Mouse (Mus musculus) brain, embryonic 14.5 days (tissue): ENCODE measurements around the gene Zyx. TPM values are rescaled to one million over a fixed set of nuclear protein-coding genes. Genes with fewer than 3 reads are reported as not detected.

Source experiments
- DNase-seq: peaks from one replicate; pipeline ENCODE4 v3.0.0-alpha.2; 2011; ENCODE audit warnings: low read depth
- CTCF ChIP-seq: fragments of 200-500 bp; IDR thresholded peaks from 2 replicates; pipeline ENCODE4 v1.5.1; 2012; ENCODE audit warnings: inconsistent platforms, mild to moderate bottlenecking, moderate library complexity, borderline replicate concordance; ENCODE audit not compliant: insufficient read depth, insufficient read length; ENCODE audit errors: extremely low read depth
- POLR2A ChIP-seq: fragments of 200-500 bp; IDR thresholded peaks from 2 replicates; pipeline ENCODE4 v1.6.1; 2012; ENCODE audit warnings: mild to moderate bottlenecking, inconsistent platforms, borderline replicate concordance; ENCODE audit not compliant: poor library complexity, insufficient read depth, insufficient read length, severe bottlenecking; ENCODE audit errors: extremely low read depth
- polyA plus RNA-seq: library from polyadenylated mRNA; depleted of rRNA; stranded (reverse); fragments of >200 nt; gene quantifications from 2 replicates; pipeline ENCODE4 v1.2.3, GENCODE M21; 2012; rRNA removed

Gene Zyx
- 59.5 and 76.3 TPM in 2 replicates for polyA plus RNA-seq

- TF ChIP-seq CTCF: peak; percentile 37; the same call in 1 of the 2 replicates
- no peak for TF ChIP-seq POLR2A
- peak; percentile 93 for DNase-seq
Measured at GRCm38 (mm10) chr6:42349426-42350020, at the start of gene Zyx. Gene Zyx (plus strand): TSS chr6:42349630.

GRCm38 (mm10) chr6:42309816-42310378, 39.5 kb upstream of the Zyx start:
- DNase-seq: peak; percentile 13
- TF ChIP-seq POLR2A (no peak), CTCF (no peak)

- no peak for TF ChIP-seq CTCF
- TF ChIP-seq POLR2A: no peak
- no peak for DNase-seq
Measured at GRCm38 (mm10) chr6:42310427-42311053, 38.9 kb upstream of the Zyx start.

- no peak for DNase-seq
- TF ChIP-seq CTCF (no peak), POLR2A (no peak)
Measured at GRCm38 (mm10) chr6:42318293-42318692, 31.1 kb upstream of the Zyx start.

- TF ChIP-seq POLR2A: no peak
- TF ChIP-seq CTCF: no peak
- DNase-seq: no peak
Measured at GRCm38 (mm10) chr6:42323371-42324066, 25.9 kb upstream of the Zyx start.

GRCm38 (mm10) chr6:42324067-42324481, 25.4 kb upstream of the Zyx start:
- DNase-seq: peak; percentile 63
- no peak for TF ChIP-seq POLR2A
- no peak for TF ChIP-seq CTCF

- TF ChIP-seq CTCF: no peak
- TF ChIP-seq POLR2A: peak; percentile 66
- peak; percentile 88 for DNase-seq
Measured at GRCm38 (mm10) chr6:42324482-42325267, 24.8 kb upstream of the Zyx start, which contains the start of gene Fam131b. Gene Fam131b (minus strand): TSS chr6:42324643.

- peak; percentile 85 for DNase-seq
Measured at GRCm38 (mm10) chr6:42325268-42325609, 24.2 kb upstream of the Zyx start.

GRCm38 (mm10) chr6:42326509-42326908, 22.9 kb upstream of the Zyx start:
- DNase-seq: no peak
- no peak for TF ChIP-seq CTCF
- TF ChIP-seq POLR2A: no peak

More at GRCm38 (mm10) chr6:42325268-42325609, 24.2 kb upstream of the Zyx start:
- no peak for TF ChIP-seq POLR2A
- TF ChIP-seq CTCF: peak; percentile 89

GRCm38 (mm10) chr6:42328757-42329156, 20.7 kb upstream of the Zyx start:
- no peak for DNase-seq
- TF ChIP-seq CTCF: no peak
- no peak for TF ChIP-seq POLR2A

- TF ChIP-seq POLR2A (no peak), CTCF (no peak)
- DNase-seq: no peak
Measured at GRCm38 (mm10) chr6:42330216-42330615, 19.2 kb upstream of the Zyx start.

- no peak for DNase-seq
- no peak for TF ChIP-seq POLR2A
- TF ChIP-seq CTCF: no peak
Measured at GRCm38 (mm10) chr6:42330946-42331345, 18.5 kb upstream of the Zyx start.
